Mouse (Mus musculus) kidney, postnatal 0 days (tissue): ENCODE measurements around the gene Prkar1b. TPM values are rescaled to one million over a fixed set of nuclear protein-coding genes. Genes with fewer than 3 reads are reported as not detected.

Experiments
- ATAC-seq: fragments of 200-750 bp; cut with Nextera tagmentation; replicated peaks from 2 replicates; pipeline ENCODE4 v1.8.0; 2017; ENCODE audit warnings: low read depth, moderate number of reproducible peaks, moderate TSS enrichment, moderate library complexity; ENCODE audit not compliant: low FRiP score
- DNase-seq: peaks from one replicate; pipeline ENCODE4 v3.0.0-alpha.2; 2016; ENCODE audit warnings: low spot score
- H3K27ac ChIP-seq: fragments of 300-500 bp; sonication (generic); 2 replicates; pipeline ENCODE4 v1.5.1; 2014; ENCODE audit warnings: mild to moderate bottlenecking
- H3K27me3 ChIP-seq: fragments of 300-500 bp; sonication (generic); 2 replicates; pipeline ENCODE4 v1.6.1; 2014; ENCODE audit warnings: low read length, mixed read lengths; ENCODE audit not compliant: insufficient read depth
- H3K36me3 ChIP-seq: fragments of 300-500 bp; sonication (generic); 2 replicates; pipeline ENCODE4 v1.6.1; 2014; ENCODE audit warnings: low read length, mixed read lengths; ENCODE audit not compliant: insufficient read depth
- H3K4me1 ChIP-seq: fragments of 300-500 bp; sonication (generic); replicated peaks from 2 replicates; pipeline ENCODE4 v1.6.1; 2014; ENCODE audit warnings: antibody characterized with exemption, low read length, mixed read lengths; ENCODE audit not compliant: insufficient read depth
- H3K4me2 ChIP-seq: fragments of 300-500 bp; sonication (generic); 2 replicates; pipeline ENCODE4 v1.6.1; 2014; ENCODE audit warnings: mild to moderate bottlenecking, low read length, moderate library complexity, mixed read lengths
- H3K4me3 ChIP-seq: fragments of 300-500 bp; sonication (generic); replicated peaks from 2 replicates; pipeline ENCODE4 v1.5.1; 2014; ENCODE audit warnings: low read depth, low read length
- H3K9ac ChIP-seq: fragments of 300-500 bp; sonication (generic); 2 replicates; pipeline ENCODE4 v1.6.1; 2014; ENCODE audit warnings: low read depth, low read length
- H3K9me3 ChIP-seq: fragments of 300-500 bp; sonication (generic); replicated peaks from 2 replicates; pipeline ENCODE4 v1.6.1; 2016; ENCODE audit warnings: low read length, inconsistent platforms, mixed read lengths
- CTCF ChIP-seq: IDR thresholded peaks from 2 replicates; pipeline ENCODE4 v1.5.1; 2016; ENCODE audit warnings: antibody characterized with exemption, low read depth, mild to moderate bottlenecking, moderate library complexity
- WGBS: fragments of 180-500 bp; shearing (Covaris S2); extraction: QIAGEN DNeasy Blood & Tissue Kit; methylation state at CpG from one replicate; pipeline ENCODE4 v1.1.7; 2014; 5-methylcytosine and 5-hydroxymethylcytosine counted together
- polyA plus RNA-seq: library from polyadenylated mRNA; unstranded; fragments of >200 nt; fragmentation: Nextera tagmentation; extraction: Ambion mirVana; gene quantifications from 2 replicates; pipeline ENCODE4 v1.2.1, GENCODE M21; 2015

Gene Prkar1b
- polyA plus RNA-seq, 1 experiment from 2014 or later, result 19.3 TPM

- Histone ChIP-seq H3K4me3 (no peak overlapping the region), H3K4me1 (peaks cover 7% of the 10 kb centered on the region; the same call in 1 of the 2 replicates), H3K4me2 (no peak overlapping the region), H3K36me3 (no peaks in the 10 kb centered on the region), H3K9me3 (no peaks in the 10 kb centered on the region), H3K27me3 (no peaks in the 10 kb centered on the region), H3K27ac (no peak overlapping the region), H3K9ac (no peak overlapping the region)
- ATAC-seq (peak; percentile 62; the same call in 1 of the 2 replicates), DNase-seq (peak; percentile 74)
- whole genome bisulfite sequencing, result 61% methylated on average over 7 of the region's 7 CpGs
- peak; percentile 84 for TF ChIP-seq CTCF
Observed at GRCm38 (mm10) chr5:139084831-139085519, 64.8 kb downstream of the Prkar1b start.

- H3K27me3 ChIP-seq, result no peaks in the 10 kb centered on the region
- DNase-seq, result no peak
- no peak overlapping the region for H3K27ac ChIP-seq
- H3K4me2 ChIP-seq, result no peak overlapping the region
- H3K9me3 ChIP-seq, result no peaks in the 10 kb centered on the region
- 0 out of 2 replicates have a peak, but pooled peaks cover 7% of the 10 kb centered on the region for H3K4me1 ChIP-seq
- no peaks in the 10 kb centered on the region for H3K36me3 ChIP-seq
- no peak overlapping the region for H3K9ac ChIP-seq
- H3K4me3 ChIP-seq, result no peak overlapping the region
- no peak for TF ChIP-seq CTCF
- 67% methylated on average over 6 of the region's 6 CpGs for WGBS
- no peak for ATAC-seq
Observed at GRCm38 (mm10) chr5:139084302-139084701, 65.5 kb downstream of the Prkar1b start.

- no peak for ATAC-seq
- Histone ChIP-seq H3K36me3 (no peaks in the 10 kb centered on the region), H3K9ac (no peak overlapping the region), H3K4me1 (0 out of 2 replicates have a peak, but pooled peaks cover 7% of the 10 kb centered on the region), H3K27me3 (no peaks in the 10 kb centered on the region), H3K4me2 (no peak overlapping the region), H3K27ac (no peak overlapping the region), H3K9me3 (no peaks in the 10 kb centered on the region), H3K4me3 (no peak overlapping the region)
- 75% methylated on average over 4 of the region's 4 CpGs for WGBS
- TF ChIP-seq CTCF, result no peak
- no peak for DNase-seq
Observed at GRCm38 (mm10) chr5:139083841-139084240, 66.0 kb downstream of the Prkar1b start.

GRCm38 (mm10) chr5:139081370-139081769 lies 68.4 kb downstream of the Prkar1b start:
- Histone ChIP-seq H3K4me1 (peaks cover 7% of the 10 kb centered on the region; the same call in 1 of the 2 replicates), H3K36me3 (no peaks in the 10 kb centered on the region), H3K9me3 (no peaks in the 10 kb centered on the region), H3K4me2 (no peak overlapping the region), H3K27me3 (no peaks in the 10 kb centered on the region), H3K27ac (peak overlapping the region; percentile 43), H3K4me3 (no peak overlapping the region), H3K9ac (no peak overlapping the region)
- TF ChIP-seq CTCF, result no peak
- ATAC-seq (0 out of 2 replicates have a peak, but pooled peaks have one; percentile 45), DNase-seq (peak; percentile 61)
- 12% methylated on average over 6 of the region's 6 CpGs for WGBS

- no peak for ATAC-seq
Observed at GRCm38 (mm10) chr5:139078156-139078462, 71.7 kb downstream of the Prkar1b start.

GRCm38 (mm10) chr5:139077311-139078155 lies 72.3 kb downstream of the Prkar1b start:
- Histone ChIP-seq H3K4me2 (no peak overlapping the region), H3K36me3 (no peaks in the 10 kb centered on the region), H3K4me1 (peaks cover 7% of the 10 kb centered on the region; the same call in 1 of the 2 replicates), H3K27me3 (no peaks in the 10 kb centered on the region), H3K27ac (no peak overlapping the region), H3K9me3 (no peaks in the 10 kb centered on the region), H3K4me3 (no peak overlapping the region), H3K9ac (no peak overlapping the region)
- 37% methylated on average over 11 of the region's 11 CpGs for WGBS
- ATAC-seq (no peak), DNase-seq (no peak)
- TF ChIP-seq CTCF, result no peak

More at GRCm38 (mm10) chr5:139078156-139078462, 71.7 kb downstream of the Prkar1b start:
- no peaks in the 10 kb centered on the region for H3K9me3 ChIP-seq
- H3K27me3 ChIP-seq, result no peaks in the 10 kb centered on the region
- H3K9ac ChIP-seq, result no peak overlapping the region
- WGBS, result 58% methylated on average over 4 of the region's 4 CpGs
- no peaks in the 10 kb centered on the region for H3K36me3 ChIP-seq
- H3K27ac ChIP-seq, result no peak overlapping the region
- no peak overlapping the region for H3K4me3 ChIP-seq
- DNase-seq, result no peak
- TF ChIP-seq CTCF, result no peak
- no peak overlapping the region for H3K4me2 ChIP-seq
- peaks cover 7% of the 10 kb centered on the region; the same call in 1 of the 2 replicates for H3K4me1 ChIP-seq
